Mouse (Mus musculus) MEL (cell line): ENCODE measurements around the gene Jmjd8. TPM values are rescaled to one million over a fixed set of nuclear protein-coding genes. Genes with fewer than 3 reads are reported as not detected.

ENCODE experiments used
- DNase-seq: peaks from one replicate; pipeline ENCODE4 v3.0.0; 2011; ENCODE audit warnings: low read depth, low spot score
- H3K27ac ChIP-seq: 2 replicates; pipeline ENCODE4 v1.5.1; 2012; ENCODE audit warnings: low read depth, mild to moderate bottlenecking, control low read depth, low read length, moderate library complexity; ENCODE audit not compliant: control insufficient read depth
- H3K27me3 ChIP-seq, 2 experiments: fragments of 150-350 bp in 1 of 2; sonication (generic) in 1 of 2; 2 replicates each; pipeline ENCODE4 v1.6.1; 2012; ENCODE audit warnings: low read length in 2 of 2, mild to moderate bottlenecking in 2 of 2, improper control_type of control experiment in 1 of 2, moderate library complexity in 1 of 2; ENCODE audit not compliant: insufficient read depth in 2 of 2, control insufficient read depth in 1 of 2
- H3K36me3 ChIP-seq, 2 experiments: 2 replicates each; pipeline ENCODE4 v1.6.1; 2012 to 2014; ENCODE audit warnings: low read length in 2 of 2, improper control_type of control experiment in 1 of 2, inconsistent platforms in 1 of 2, mild to moderate bottlenecking in 1 of 2; ENCODE audit not compliant: insufficient read depth in 2 of 2, control insufficient read depth in 1 of 2
- H3K4me1 ChIP-seq, 2 experiments: fragments of 150-350 bp in 1 of 2; sonication (generic) in 1 of 2; 2 replicates each; pipeline ENCODE4 v1.6.1; 2012; ENCODE audit warnings: low read length in 2 of 2, improper control_type of control experiment in 1 of 2, mild to moderate bottlenecking in 1 of 2; ENCODE audit not compliant: insufficient read depth in 2 of 2, control insufficient read depth in 1 of 2
- H3K4me3 ChIP-seq, 2 experiments: fragments of 150-350 bp in 1 of 2; sonication (generic) in 1 of 2; 2 replicates each; pipeline ENCODE4 v1.5.1; 2012; ENCODE audit warnings: low read depth in 2 of 2, low read length in 2 of 2, mild to moderate bottlenecking in 2 of 2, moderate library complexity in 2 of 2, control low read depth in 1 of 2, improper control_type of control experiment in 1 of 2; ENCODE audit not compliant: control insufficient read depth in 1 of 2, insufficient read depth in 1 of 2
- H3K79me2 ChIP-seq: 2 replicates; pipeline ENCODE4 v1.6.1; 2012; ENCODE audit warnings: mild to moderate bottlenecking, low read length, moderate library complexity; ENCODE audit not compliant: control insufficient read depth, poor library complexity, insufficient read depth
- H3K9ac ChIP-seq: 2 replicates; pipeline ENCODE4 v1.6.1; 2012; ENCODE audit warnings: low read depth, mild to moderate bottlenecking, control low read depth, low read length, moderate library complexity; ENCODE audit not compliant: control insufficient read depth, poor library complexity, severe bottlenecking
- H3K9me3 ChIP-seq: fragments of 150-350 bp; sonication (generic); replicated peaks from 2 replicates; pipeline ENCODE4 v1.6.1; 2012; ENCODE audit warnings: mild to moderate bottlenecking, low read length, improper control_type of control experiment, moderate library complexity; ENCODE audit not compliant: insufficient read depth
- CTCF ChIP-seq, 3 experiments: IDR thresholded peaks in 2 of 3; conservative IDR thresholded peaks in 1 of 3; 2 replicates each; pipeline ENCODE4 v1.5.1; 2011 to 2012; ENCODE audit warnings: low read length in 3 of 3, low read depth in 2 of 3, mild to moderate bottlenecking in 2 of 3, improper control_type of control experiment in 1 of 3, inconsistent platforms in 1 of 3, mixed read lengths in 1 of 3, moderate library complexity in 1 of 3; ENCODE audit not compliant: control insufficient read depth in 1 of 3, insufficient read depth in 1 of 3, poor library complexity in 1 of 3, severe bottlenecking in 1 of 3
- ELF1 ChIP-seq: IDR thresholded peaks from 2 replicates; pipeline ENCODE4 v1.6.1; 2014; ENCODE audit warnings: low read depth, mild to moderate bottlenecking, inconsistent platforms, low read length, improper control_type of control experiment, moderate library complexity
- POLR2A ChIP-seq, 2 experiments: IDR thresholded peaks; 2 replicates each; pipeline ENCODE4 v1.6.1; 2011 to 2012; ENCODE audit warnings: low read length in 2 of 2, mild to moderate bottlenecking in 2 of 2, control low read depth in 1 of 2, improper control_type of control experiment in 1 of 2, low read depth in 1 of 2, moderate library complexity in 1 of 2; ENCODE audit not compliant: control insufficient read depth in 1 of 2, insufficient read depth in 1 of 2, poor library complexity in 1 of 2
- POLR2AphosphoS2 ChIP-seq: IDR thresholded peaks from 2 replicates; pipeline ENCODE4 v1.6.1; 2011; ENCODE audit warnings: low read length, improper control_type of control experiment
- SIN3A ChIP-seq: IDR thresholded peaks from 2 replicates; pipeline ENCODE4 v1.6.1; 2012; ENCODE audit warnings: low read length, improper control_type of control experiment, inconsistent platforms
- ZMIZ1 ChIP-seq: IDR thresholded peaks from 2 replicates; pipeline ENCODE4 v1.6.1; 2012; ENCODE audit warnings: low read depth, mild to moderate bottlenecking, inconsistent platforms, low read length, improper control_type of control experiment, moderate library complexity
- polyA plus RNA-seq, 2 experiments: library from polyadenylated mRNA; stranded (reverse) in 1 of 2; unstranded in 1 of 2; fragments of >175 nt in 1 of 2; fragments of >200 nt in 1 of 2; gene quantifications; 2 replicates each; pipeline versions ENCODE4 v1.2.1 to v1.2.4; 2012; ENCODE audit warnings: low replicate concordance in 2 of 2, low read depth in 1 of 2; ENCODE audit not compliant: insufficient read length in 2 of 2, insufficient read depth in 1 of 2, missing spikeins in 1 of 2
- total RNA-seq: library from RNA; depleted of rRNA; stranded (reverse); fragments of 300-350 nt; gene quantifications from 2 replicates; pipeline ENCODE4 v1.2.3, GENCODE M21; 2012

The Jmjd8 gene
- total and polyA plus RNA-seq, 3 experiments = 12.9 to 23.9 TPM; not detected in 1

- TF ChIP-seq POLR2AphosphoS2 (peak; percentile 12; the same call in 1 of the 2 replicates), ELF1 (no peak)
- H3K27me3 ChIP-seq = no peaks in the 10 kb centered on the region
- no peak for DNase-seq
- peak overlapping the region; percentile 72 for H3K27ac ChIP-seq
- H3K4me3 ChIP-seq = peak overlapping the region; percentile 81 to 89
- H3K9ac ChIP-seq = peak overlapping the region; percentile 83
- no peaks in the 10 kb centered on the region for H3K9me3 ChIP-seq
- peaks cover 66% of the 10 kb centered on the region for H3K79me2 ChIP-seq
- H3K36me3 ChIP-seq = peaks cover 0 to 13% of the 10 kb centered on the region in 2 experiments; a peak in 2 of 4 replicates
- peaks cover 2 to 46% of the 10 kb centered on the region in 2 experiments; a peak in 3 of 4 replicates for H3K4me1 ChIP-seq
These were observed 921 bp downstream of the Jmjd8 start for GRCm38 (mm10) chr17:25829558-25830017.

- no peak for DNase-seq
- H3K27ac ChIP-seq = no peak overlapping the region
- no peak for TF ChIP-seq SIN3A
- no peak; a peak in 2 of 4 replicates for TF ChIP-seq POLR2A (IDR thresholded peaks at IDR 0.05; ENCODE audit: control insufficient read depth in 1 of 2, insufficient read depth in 1 of 2, low read depth in 1 of 2, low read length in 2 of 2, poor library complexity in 1 of 2)
- TF ChIP-seq POLR2AphosphoS2 = peak; percentile 41; the same call in 1 of the 2 replicates
- TF ChIP-seq ZMIZ1 = peak; percentile 50
- peaks cover 0 to 13% of the 10 kb centered on the region in 2 experiments; a peak in 2 of 4 replicates for H3K36me3 ChIP-seq
- no peak overlapping the region for H3K4me3 ChIP-seq
- H3K79me2 ChIP-seq = peaks cover 63% of the 10 kb centered on the region
- no peaks in the 10 kb centered on the region for H3K9me3 ChIP-seq
- peaks cover 2 to 41% of the 10 kb centered on the region in 2 experiments; a peak in 3 of 4 replicates for H3K4me1 ChIP-seq
- H3K9ac ChIP-seq = no peak overlapping the region; the same call in 1 of the 2 replicates
- H3K27me3 ChIP-seq = no peaks in the 10 kb centered on the region
These were observed 1.6 kb downstream of the Jmjd8 start for GRCm38 (mm10) chr17:25830200-25830753.

- Histone ChIP-seq H3K4me3 (peak overlapping the region in 1 of 2 experiments; percentile 80; a peak in 2 of 4 replicates), H3K27ac (no peak overlapping the region), H3K9ac (peak overlapping the region; percentile 94; the same call in 1 of the 2 replicates), H3K4me1 (peaks cover 2 to 37% of the 10 kb centered on the region in 2 experiments; a peak in 3 of 4 replicates), H3K79me2 (peaks cover 58% of the 10 kb centered on the region)
- 0 out of 4 replicates have a peak, but pooled peaks of 1 of the 2 experiments have one; percentile 5 for TF ChIP-seq POLR2A (IDR thresholded peaks at IDR 0.05; ENCODE audit: control insufficient read depth in 1 of 2, insufficient read depth in 1 of 2, low read depth in 1 of 2, low read length in 2 of 2, poor library complexity in 1 of 2)
- TF ChIP-seq CTCF (IDR thresholded peaks at IDR 0.05 in 2 of 3, conservative IDR thresholded peaks at IDR 0.05 in 1 of 3; ENCODE audit: control insufficient read depth in 1 of 3, insufficient read depth in 1 of 3, low read depth in 2 of 3, low read length in 3 of 3, poor library complexity in 1 of 3, severe bottlenecking in 1 of 3) = no peak
- TF ChIP-seq, all 39 proteins: peak for 1
- H3K9me3 ChIP-seq = no peaks in the 10 kb centered on the region
- H3K36me3 ChIP-seq = peaks cover 0 to 13% of the 10 kb centered on the region in 2 experiments; a peak in 2 of 4 replicates
- H3K27me3 ChIP-seq = no peaks in the 10 kb centered on the region
- DNase-seq = no peak
These were observed 2.3 kb downstream of the Jmjd8 start for GRCm38 (mm10) chr17:25830806-25831431.
